Mouse (Mus musculus) neural tube, embryonic 11.5 days (tissue): ENCODE data around the gene Cic. TPM values are rescaled to one million over a fixed set of nuclear protein-coding genes. Genes with fewer than 3 reads are reported as not detected.

Source experiments
- ATAC-seq: fragments of 200-750 bp; cut with Nextera tagmentation; 2 replicates; pipeline ENCODE4 v1.8.0; 2017; ENCODE audit warnings: moderate number of reproducible peaks, mild to moderate bottlenecking, moderate TSS enrichment, moderate library complexity; ENCODE audit not compliant: insufficient read depth, low FRiP score, low TSS enrichment
- DNase-seq: peaks from one replicate; pipeline ENCODE4 v3.0.0-alpha.2; 2015; ENCODE audit warnings: low spot score
- H3K27ac ChIP-seq: fragments of 300-500 bp; sonication (generic); 2 replicates; pipeline ENCODE4 v1.5.1; 2014; ENCODE audit warnings: low read depth, mild to moderate bottlenecking, low read length
- H3K27me3 ChIP-seq: fragments of 300-500 bp; sonication (generic); 2 replicates; pipeline ENCODE4 v1.6.1; 2014; ENCODE audit warnings: mild to moderate bottlenecking, low read length, mixed read lengths; ENCODE audit not compliant: control insufficient read depth, insufficient read depth
- H3K36me3 ChIP-seq: fragments of 300-500 bp; sonication (generic); 2 replicates; pipeline ENCODE4 v1.6.1; 2014; ENCODE audit warnings: mild to moderate bottlenecking, low read length, moderate library complexity, mixed read lengths; ENCODE audit not compliant: control insufficient read depth, insufficient read depth
- H3K4me1 ChIP-seq: fragments of 300-500 bp; sonication (generic); 2 replicates; pipeline ENCODE4 v1.6.1; 2014; ENCODE audit warnings: low read length, mixed read lengths; ENCODE audit not compliant: control insufficient read depth, insufficient read depth
- H3K4me2 ChIP-seq: fragments of 300-500 bp; sonication (generic); 2 replicates; pipeline ENCODE4 v1.6.1; 2014; ENCODE audit warnings: low read depth, mild to moderate bottlenecking, moderate library complexity
- H3K4me3 ChIP-seq: fragments of 300-500 bp; sonication (generic); 2 replicates; pipeline ENCODE4 v1.5.1; 2014; ENCODE audit warnings: low read depth, low read length
- H3K9ac ChIP-seq: fragments of 300-500 bp; sonication (generic); 2 replicates; pipeline ENCODE4 v1.6.1; 2014; ENCODE audit warnings: mild to moderate bottlenecking, low read length
- H3K9me3 ChIP-seq: fragments of 300-500 bp; sonication (generic); 2 replicates; pipeline ENCODE4 v1.6.1; 2016; ENCODE audit warnings: low read length; ENCODE audit not compliant: control insufficient read depth
- WGBS: fragments of 180-500 bp; shearing (Covaris S2); extraction: QIAGEN DNeasy Blood & Tissue Kit; methylation state at CpG from one replicate; pipeline ENCODE4 v1.1.7; 2014; 5-methylcytosine and 5-hydroxymethylcytosine counted together
- polyA plus RNA-seq: library from polyadenylated mRNA; unstranded; fragments of >200 nt; fragmentation: Nextera tagmentation; extraction: Ambion mirVana; gene quantifications from 2 replicates; pipeline ENCODE4 v1.2.1, GENCODE M21; 2014

Gene Cic
- polyA plus RNA-seq, 1 experiment from 2014 or later, result 30.4 TPM

GRCm38 (mm10) chr7:25277405-25277804, 9.9 kb downstream of the Cic start:
- Histone ChIP-seq H3K27me3 (no peaks in the 10 kb centered on the region), H3K4me1 (peaks cover 35% of the 10 kb centered on the region), H3K4me2 (no peak overlapping the region), H3K36me3 (no peaks in the 10 kb centered on the region; the same call in 1 of the 2 replicates), H3K9ac (no peak overlapping the region), H3K4me3 (no peak overlapping the region), H3K9me3 (no peaks in the 10 kb centered on the region), H3K27ac (no peak overlapping the region)
- ATAC-seq (no peak), DNase-seq (no peak)
- 96% methylated on average over 4 of the region's 4 CpGs for WGBS

GRCm38 (mm10) chr7:25277998-25278340, 10.5 kb downstream of the Cic start:
- peak overlapping the region; percentile 60 for H3K4me3 ChIP-seq
- ATAC-seq (no peak), DNase-seq (no peak)
- peak overlapping the region; percentile 97; the same call in 1 of the 2 replicates for H3K27ac ChIP-seq
- H3K9me3 ChIP-seq, result no peaks in the 10 kb centered on the region
- H3K27me3 ChIP-seq, result no peaks in the 10 kb centered on the region
- peak overlapping the region; percentile 84 for H3K4me2 ChIP-seq
- peaks cover 35% of the 10 kb centered on the region for H3K4me1 ChIP-seq
- 13% methylated on average over 4 of the region's 4 CpGs for WGBS
- H3K36me3 ChIP-seq, result no peaks in the 10 kb centered on the region
- no peak overlapping the region for H3K9ac ChIP-seq

GRCm38 (mm10) chr7:25278341-25279075, 11.0 kb downstream of the Cic start:
- no peaks in the 10 kb centered on the region for H3K9me3 ChIP-seq
- peak overlapping the region; percentile 60 for H3K4me3 ChIP-seq
- H3K4me1 ChIP-seq, result peaks cover 41% of the 10 kb centered on the region
- ATAC-seq, result peak; percentile 65
- H3K27ac ChIP-seq, result peak overlapping the region; percentile 97
- peak; percentile 87 for DNase-seq
- peak overlapping the region; percentile 74 for H3K9ac ChIP-seq
- under 1% methylated on average over 53 of the region's 60 CpGs for WGBS
- H3K27me3 ChIP-seq, result no peaks in the 10 kb centered on the region
- H3K36me3 ChIP-seq, result no peaks in the 10 kb centered on the region
- H3K4me2 ChIP-seq, result peak overlapping the region; percentile 84

GRCm38 (mm10) chr7:25279076-25279860, 11.8 kb downstream of the Cic start:
- H3K36me3 ChIP-seq, result no peaks in the 10 kb centered on the region
- H3K9ac ChIP-seq, result peak overlapping the region; percentile 74
- WGBS, result under 1% methylated on average over 47 of the region's 49 CpGs
- H3K4me2 ChIP-seq, result peak overlapping the region; percentile 84
- no peaks in the 10 kb centered on the region for H3K27me3 ChIP-seq
- peak; percentile 64 for ATAC-seq
- H3K27ac ChIP-seq, result peak overlapping the region; percentile 97
- DNase-seq, result peak; percentile 89
- peak overlapping the region; percentile 60 for H3K4me3 ChIP-seq
- H3K9me3 ChIP-seq, result no peaks in the 10 kb centered on the region
- H3K4me1 ChIP-seq, result peaks cover 47% of the 10 kb centered on the region

GRCm38 (mm10) chr7:25279861-25280791, 12.6 kb downstream of the Cic start:
- Histone ChIP-seq H3K4me1 (peaks cover 49% of the 10 kb centered on the region), H3K4me3 (peak overlapping the region; percentile 60), H3K27ac (peak overlapping the region; percentile 97), H3K27me3 (no peaks in the 10 kb centered on the region), H3K9me3 (no peaks in the 10 kb centered on the region), H3K4me2 (peak overlapping the region; percentile 84), H3K36me3 (peaks cover 3% of the 10 kb centered on the region; the same call in 1 of the 2 replicates), H3K9ac (peak overlapping the region; percentile 74)
- no peak for ATAC-seq
- WGBS, result 1% methylated on average over 6 of the region's 6 CpGs
- peak; percentile 48 for DNase-seq

GRCm38 (mm10) chr7:25281166-25281733, 13.7 kb downstream of the Cic start:
- no peaks in the 10 kb centered on the region for H3K9me3 ChIP-seq
- ATAC-seq, result no peak
- no peak for DNase-seq
- peak overlapping the region; percentile 0; the same call in 1 of the 2 replicates for H3K9ac ChIP-seq
- peak overlapping the region; percentile 82 for H3K4me3 ChIP-seq
- peaks cover 5% of the 10 kb centered on the region for H3K36me3 ChIP-seq
- H3K4me1 ChIP-seq, result peaks cover 45% of the 10 kb centered on the region
- no peaks in the 10 kb centered on the region for H3K27me3 ChIP-seq
- peak overlapping the region; percentile 97 for H3K27ac ChIP-seq
- WGBS, result 24% methylated on average over 12 of the region's 12 CpGs
- H3K4me2 ChIP-seq, result peak overlapping the region; percentile 76

GRCm38 (mm10) chr7:25281734-25282601, 14.5 kb downstream of the Cic start:
- Histone ChIP-seq H3K9me3 (no peaks in the 10 kb centered on the region), H3K36me3 (peaks cover 5% of the 10 kb centered on the region), H3K4me1 (peaks cover 45% of the 10 kb centered on the region), H3K27ac (peak overlapping the region; percentile 97), H3K4me2 (peak overlapping the region; percentile 76), H3K9ac (peak overlapping the region; percentile 70), H3K27me3 (no peaks in the 10 kb centered on the region), H3K4me3 (peak overlapping the region; percentile 82)
- WGBS, result 1% methylated on average over 43 of the region's 108 CpGs
- DNase-seq (peak; percentile 97), ATAC-seq (peak; percentile 73)
